Mouse (Mus musculus): ENCODE measurements at regions not wholly inside any gene's neighbourhood (a gene's known extent, or its start where the extent isn't known, plus 50 kb on each side); places are given as distances from the start of the nearest gene placed in this dataset.

- DNase-seq (ENCODE audit: low spot score) (no peak), ATAC-seq (no peak)
- Histone ChIP-seq H3K9me3 (ENCODE audit: low read length) (no peaks in the 10 kb centered on the region), H3K27ac (no peak overlapping the region), H3K4me1 (ENCODE audit: insufficient read depth, low read length) (no peaks in the 10 kb centered on the region), H3K27me3 (ENCODE audit: insufficient read depth, low read length) (no peaks in the 10 kb centered on the region), H3K9ac (replicated peaks; ENCODE audit: low read length) (no peak overlapping the region), H3K36me3 (ENCODE audit: insufficient read depth, low read length) (no peaks in the 10 kb centered on the region), H3K4me3 (ENCODE audit: low read length) (no peak overlapping the region), H3K4me2 (ENCODE audit: low read depth, low read length) (no peak overlapping the region)
- no peak for TF ChIP-seq CTCF (IDR thresholded peaks at IDR 0.05; ENCODE audit: low read depth)
- 72% methylated on average over 6 of the region's 6 CpGs for WGBS
Observed at GRCm38 (mm10) chr15:19391250-19391982, 572.7 kb downstream of the Cdh10 start.

GRCm38 (mm10) chr15:19395681-19396080 lies 576.9 kb downstream of the Cdh10 start:
- Histone ChIP-seq H3K27ac (no peak overlapping the region), H3K36me3 (ENCODE audit: insufficient read depth, low read length) (no peaks in the 10 kb centered on the region), H3K4me1 (ENCODE audit: insufficient read depth, low read length) (no peaks in the 10 kb centered on the region), H3K4me3 (ENCODE audit: low read length) (no peak overlapping the region), H3K9ac (replicated peaks; ENCODE audit: low read length) (no peak overlapping the region), H3K27me3 (ENCODE audit: insufficient read depth, low read length) (no peaks in the 10 kb centered on the region), H3K4me2 (ENCODE audit: low read depth, low read length) (no peak overlapping the region), H3K9me3 (ENCODE audit: low read length) (no peaks in the 10 kb centered on the region)
- no peak for ATAC-seq
- no peak for TF ChIP-seq CTCF (IDR thresholded peaks at IDR 0.05; ENCODE audit: low read depth)
- no peak for DNase-seq (ENCODE audit: low spot score)
- WGBS, result 93% methylated on average over 1 of the region's 1 CpGs
